Mouse (Mus musculus) T-helper 17 cell (primary cell): ENCODE results near the gene Elk3.

ENCODE experiments used
- in situ Hi-C, 2 experiments: fragments of 300-600 bp; cut with MboI, MseI; formaldehyde crosslinking; loops; 1 replicate in 1 of 2; 2 replicates in 1 of 2; pipeline ENCODE4 v1.15.1; 2025; ENCODE audit warnings: high pct_unique_total_duplicates in 2 of 2

Elk3 gene

GRCm38 (mm10) chr10:93272986-93273982 is 37.7 kb downstream of the Elk3 start:
- in situ Hi-C loops, result loop anchor here (25.0 kb wide), 2 partner anchors 211 to 561 kb away; partner anchors contain the start of gene Nedd1 (in 1 of the 2)

GRCm38 (mm10) chr10:93271831-93272230 is 39.1 kb downstream of the Elk3 start:
- in situ Hi-C loops, result loop anchor here (25.0 kb wide), 2 partner anchors 210 to 560 kb away; partner anchors contain the start of gene Nedd1 (in 1 of the 2)

- in situ Hi-C loops, result loop anchor here (25.0 kb wide), 2 partner anchors 209 to 559 kb away; partner anchors contain the start of gene Nedd1 (in 1 of the 2)
These were observed 40.0 kb downstream of the Elk3 start for GRCm38 (mm10) chr10:93270889-93271460.

GRCm38 (mm10) chr10:93269744-93270143 is 41.2 kb downstream of the Elk3 start:
- in situ Hi-C loops, result loop anchor here (25.0 kb wide), 2 partner anchors 207 to 557 kb away; partner anchors contain the start of gene Nedd1 (in 1 of the 2)

- in situ Hi-C loops, result loop anchor here (25.0 kb wide), 2 partner anchors 206 to 556 kb away; partner anchors contain the start of gene Nedd1 (in 1 of the 2)
These were observed 42.6 kb downstream of the Elk3 start for GRCm38 (mm10) chr10:93268339-93268738.

GRCm38 (mm10) chr10:93267509-93267908 is 43.4 kb downstream of the Elk3 start:
- in situ Hi-C loops, result loop anchor here (25.0 kb wide), 2 partner anchors 205 to 555 kb away; partner anchors contain the start of gene Nedd1 (in 1 of the 2)

- in situ Hi-C loops, result loop anchor here (25.0 kb wide), 2 partner anchors 204 to 554 kb away; partner anchors contain the start of gene Nedd1 (in 1 of the 2)
These were observed 44.4 kb downstream of the Elk3 start for GRCm38 (mm10) chr10:93266521-93266920.

- in situ Hi-C loops, result loop anchor here (25.0 kb wide), 2 partner anchors 204 to 554 kb away; partner anchors contain the start of gene Nedd1 (in 1 of the 2)
These were observed 45.1 kb downstream of the Elk3 start for GRCm38 (mm10) chr10:93265833-93266232.

- in situ Hi-C loops, result loop anchor here (25.0 kb wide), 2 partner anchors 202 to 552 kb away; partner anchors contain the start of gene Nedd1 (in 1 of the 2)
These were observed 46.9 kb downstream of the Elk3 start for GRCm38 (mm10) chr10:93264001-93264400.

- in situ Hi-C loops, result loop anchor here (25.0 kb wide), 2 partner anchors 201 to 551 kb away; partner anchors contain the start of gene Nedd1 (in 1 of the 2)
These were observed 47.5 kb downstream of the Elk3 start for GRCm38 (mm10) chr10:93263431-93263830.

GRCm38 (mm10) chr10:93261981-93262499 is 48.9 kb downstream of the Elk3 start:
- in situ Hi-C loops, result loop anchor here (25.0 kb wide), 2 partner anchors 200 to 550 kb away; partner anchors contain the start of gene Nedd1 (in 1 of the 2)

- in situ Hi-C loops, result loop anchor here (25.0 kb wide), 2 partner anchors 199 to 549 kb away; partner anchors contain the start of gene Nedd1 (in 1 of the 2)
These were observed 49.6 kb downstream of the Elk3 start for GRCm38 (mm10) chr10:93261132-93261980.

- in situ Hi-C loops, result loop anchor here (10.0 to 25.0 kb wide), 3 partner anchors 198 to 548 kb away; partner anchors contain the start of gene Nedd1 (in 2 of the 2)
These were observed 51.1 kb downstream of the Elk3 start for GRCm38 (mm10) chr10:93259826-93260225.

GRCm38 (mm10) chr10:93255294-93255693 is 55.6 kb downstream of the Elk3 start:
- in situ Hi-C loops, result loop anchor here (10.0 to 25.0 kb wide), 3 partner anchors 193 to 543 kb away; partner anchors contain the start of gene Nedd1 (in 2 of the 2)

- in situ Hi-C loops, result loop anchor here (10.0 to 25.0 kb wide), 3 partner anchors 191 to 541 kb away; partner anchors contain the start of gene Nedd1 (in 2 of the 2)
These were observed 57.8 kb downstream of the Elk3 start for GRCm38 (mm10) chr10:93253156-93253555.

- in situ Hi-C loops, result loop anchor here (10.0 to 25.0 kb wide), 3 partner anchors 190 to 540 kb away; partner anchors contain the start of gene Nedd1 (in 2 of the 2)
These were observed 58.3 kb downstream of the Elk3 start for GRCm38 (mm10) chr10:93252661-93253060.

- in situ Hi-C loops, result loop anchor here (10.0 to 25.0 kb wide), 3 partner anchors 189 to 539 kb away; partner anchors contain the start of gene Nedd1 (in 2 of the 2)
These were observed 59.5 kb downstream of the Elk3 start for GRCm38 (mm10) chr10:93251426-93251825.

GRCm38 (mm10) chr10:93250436-93251317 is 60.3 kb downstream of the Elk3 start:
- in situ Hi-C loops, result loop anchor here (10.0 to 25.0 kb wide), 3 partner anchors 188 to 538 kb away; partner anchors contain the start of gene Nedd1 (in 2 of the 2)
